Mouse (Mus musculus) heart, adult 11 months (tissue): Measurements from ENCODE around the gene Timeless.
"Not testable (repeated sequence)": the region's sequence is repeated elsewhere in the genome, so short reads cannot be mapped to it uniquely, and the experiment has no call there.

Experiments used
- DNase-seq: peaks from one replicate; pipeline ENCODE4 v3.0.0; 2022

Timeless gene

DNA sequence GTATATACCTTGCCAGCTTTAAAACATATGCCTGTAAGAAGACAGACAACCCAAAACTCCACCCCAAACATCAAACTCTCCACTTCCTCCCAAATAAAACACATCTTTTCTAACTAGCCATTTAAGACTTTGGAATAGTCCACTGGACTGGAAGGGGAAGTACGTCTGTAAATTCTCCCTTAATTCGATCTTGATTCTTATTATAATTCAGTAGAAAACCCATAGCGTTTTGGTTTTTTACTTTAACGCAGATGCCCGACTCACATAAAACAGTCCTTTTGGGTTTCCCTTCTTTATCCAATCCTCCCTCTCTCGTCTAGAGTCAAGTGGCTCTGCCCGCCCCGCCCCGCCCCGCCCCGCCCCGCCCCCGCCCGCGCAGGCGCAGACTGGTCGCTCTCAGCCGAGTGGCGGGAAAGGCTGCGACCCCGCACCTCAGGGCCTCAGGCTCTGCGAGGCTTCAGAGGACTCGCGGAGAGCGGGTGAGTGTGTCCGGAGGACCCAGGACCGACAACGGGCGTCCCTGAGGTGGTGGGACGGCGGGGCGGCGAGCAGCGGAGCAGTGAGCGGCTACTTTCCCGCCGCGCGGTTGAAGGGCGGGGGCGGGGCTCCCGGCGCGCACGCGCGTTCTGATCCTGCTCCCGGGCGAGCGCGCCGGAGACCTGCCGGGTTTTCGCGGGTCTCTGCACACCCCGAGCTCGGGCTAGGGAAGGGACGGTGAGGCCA lies at the start of gene Timeless:
Timeless (plus strand) TSS at position 369 of the 723 bp plus-strand sequence.
- peak; percentile 99 for DNase-seq

DNA sequence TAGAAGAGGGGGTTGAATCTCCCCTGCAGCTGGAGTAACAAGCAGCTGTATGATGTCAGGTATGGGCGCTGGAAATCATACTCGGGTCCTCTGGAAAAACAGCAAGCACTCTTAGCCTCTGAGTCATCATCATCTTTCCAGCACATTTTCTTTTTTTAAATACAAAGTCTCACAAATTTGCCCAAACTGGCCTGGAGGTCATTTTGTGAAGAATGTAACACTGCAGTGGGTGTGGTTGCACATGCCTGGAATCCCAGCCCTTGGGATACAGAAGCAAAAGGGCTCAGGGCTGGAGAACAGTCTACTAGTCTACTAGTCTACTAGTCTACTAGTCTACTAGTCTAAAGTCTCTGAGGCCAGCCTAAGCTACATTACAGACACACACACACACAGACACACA lies 47.6 kb upstream of the Timeless start:
- DNase-seq = peak; percentile 85

DNA sequence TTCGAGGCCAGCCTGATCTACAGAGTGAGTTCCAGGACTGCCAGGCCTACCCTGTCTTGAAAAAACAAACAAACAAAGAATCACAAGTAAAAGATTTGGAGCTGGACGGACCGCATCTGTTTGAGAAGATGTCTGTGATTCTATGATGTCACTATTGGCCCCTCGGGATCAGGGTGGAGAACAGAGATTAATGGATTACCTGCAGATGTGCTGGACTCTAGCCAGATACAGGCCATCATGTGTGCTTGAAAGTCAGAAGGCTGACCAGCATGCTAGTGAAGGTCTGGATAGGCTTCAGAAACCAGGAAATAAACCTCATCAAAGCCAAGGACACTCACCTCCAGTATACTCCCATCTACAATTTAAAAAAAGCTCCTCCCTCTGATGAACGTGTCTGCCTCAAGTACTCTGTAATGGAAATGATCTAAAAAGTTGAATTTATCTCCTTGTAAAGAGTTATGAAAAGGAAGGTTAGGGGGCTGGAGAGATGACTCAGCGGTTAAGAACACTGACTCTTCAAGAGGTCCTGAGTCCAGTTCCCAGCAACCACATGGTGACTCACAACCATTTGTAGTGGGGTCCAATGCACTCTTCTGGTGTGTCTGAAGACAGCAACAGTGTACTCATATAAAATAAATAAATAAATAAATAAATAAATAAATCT lies 46.5 kb upstream of the Timeless start:
- DNase-seq = peak; percentile 84

DNA sequence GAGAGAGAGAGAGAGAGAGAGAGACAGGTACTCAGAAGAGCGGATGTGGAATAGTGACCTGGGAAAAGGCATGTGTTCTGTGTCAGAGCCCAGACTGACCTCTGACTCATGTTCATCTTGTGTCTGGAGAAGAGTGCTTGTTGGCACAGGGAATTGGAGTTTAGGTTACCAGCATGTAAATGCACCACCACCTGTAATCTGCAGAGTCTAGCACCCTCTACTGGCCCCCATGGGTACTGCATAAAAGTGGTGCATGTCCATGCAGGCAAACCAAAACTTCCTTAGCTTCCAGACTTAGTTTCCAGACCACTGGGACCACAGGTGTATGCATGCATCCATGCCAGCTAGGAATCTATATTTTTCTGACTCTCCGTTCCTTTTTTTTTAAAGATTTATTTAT lies 45.9 kb upstream of the Timeless start:
- peak; percentile 96 for DNase-seq

DNA sequence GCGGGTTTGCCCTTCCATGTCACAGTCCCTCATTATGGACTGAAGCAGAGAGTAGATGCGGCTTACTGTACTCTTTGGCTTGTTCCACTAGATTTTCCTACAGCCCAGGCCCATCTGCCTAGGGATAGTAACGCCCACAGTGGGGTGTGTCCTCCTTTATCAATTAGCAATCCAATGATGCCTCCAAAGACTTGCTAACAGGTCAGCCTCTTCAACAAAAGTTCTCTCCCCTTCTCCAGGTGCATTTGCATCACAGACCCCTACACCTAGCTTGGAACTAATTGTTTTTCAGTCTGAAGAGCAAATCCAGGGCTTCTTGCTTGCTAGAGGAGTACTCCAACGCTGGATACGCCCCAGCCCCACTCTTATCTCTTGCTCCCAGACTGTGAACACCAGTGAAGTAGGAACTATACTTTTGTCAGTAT lies 44.7 kb upstream of the Timeless start:
- peak; percentile 79 for DNase-seq

DNA sequence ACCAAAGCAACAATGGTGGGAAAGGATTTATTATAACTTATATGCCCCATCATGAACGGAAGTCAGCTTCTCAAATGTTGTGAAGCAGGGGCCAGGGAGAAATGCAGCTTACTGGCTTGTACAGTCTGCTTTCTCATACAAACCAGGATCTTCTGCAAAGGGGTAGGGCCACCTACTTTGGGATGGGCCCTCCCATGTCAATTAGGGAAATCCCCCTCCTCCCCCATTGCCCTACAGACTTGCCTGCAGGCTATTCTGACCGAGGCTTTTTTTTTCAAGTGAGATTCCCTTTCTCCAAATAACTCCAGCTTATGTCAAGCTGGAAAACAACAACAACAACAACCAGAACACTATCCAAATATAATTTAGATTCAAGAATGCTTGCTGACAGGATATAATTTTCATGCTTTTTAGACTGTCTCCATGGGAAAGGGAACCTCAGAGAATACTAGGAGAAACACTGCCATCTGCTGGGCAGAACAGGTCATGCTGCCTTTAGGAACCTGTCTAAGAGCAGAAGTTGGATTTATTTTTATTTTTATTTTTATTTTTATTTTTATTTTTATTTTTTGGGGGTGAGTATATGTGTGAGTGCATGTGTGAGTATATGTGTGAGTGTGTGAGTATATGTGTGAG lies 43.5 kb upstream of the Timeless start:
- peak; percentile 92 for DNase-seq

DNA sequence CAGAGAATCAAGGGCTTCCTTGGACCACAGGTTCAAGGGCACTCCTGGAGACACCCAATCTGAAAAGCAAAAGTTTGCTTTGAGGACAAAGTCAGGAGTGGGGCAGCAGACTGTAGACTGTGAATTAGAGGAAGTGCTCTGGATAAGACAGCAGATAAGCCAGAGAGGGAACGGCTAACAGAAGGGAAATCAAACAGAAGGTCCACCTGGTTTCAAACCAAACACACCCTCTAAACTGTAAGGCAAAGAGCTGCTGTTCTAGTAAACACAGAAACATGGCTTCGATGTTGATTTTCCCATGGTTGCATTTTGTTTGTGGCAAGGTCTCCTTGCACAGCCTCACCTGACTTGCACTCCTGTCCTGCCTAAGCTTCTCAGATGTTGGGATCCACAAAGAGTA lies 40.4 kb upstream of the Timeless start:
- DNase-seq = no peak

DNA sequence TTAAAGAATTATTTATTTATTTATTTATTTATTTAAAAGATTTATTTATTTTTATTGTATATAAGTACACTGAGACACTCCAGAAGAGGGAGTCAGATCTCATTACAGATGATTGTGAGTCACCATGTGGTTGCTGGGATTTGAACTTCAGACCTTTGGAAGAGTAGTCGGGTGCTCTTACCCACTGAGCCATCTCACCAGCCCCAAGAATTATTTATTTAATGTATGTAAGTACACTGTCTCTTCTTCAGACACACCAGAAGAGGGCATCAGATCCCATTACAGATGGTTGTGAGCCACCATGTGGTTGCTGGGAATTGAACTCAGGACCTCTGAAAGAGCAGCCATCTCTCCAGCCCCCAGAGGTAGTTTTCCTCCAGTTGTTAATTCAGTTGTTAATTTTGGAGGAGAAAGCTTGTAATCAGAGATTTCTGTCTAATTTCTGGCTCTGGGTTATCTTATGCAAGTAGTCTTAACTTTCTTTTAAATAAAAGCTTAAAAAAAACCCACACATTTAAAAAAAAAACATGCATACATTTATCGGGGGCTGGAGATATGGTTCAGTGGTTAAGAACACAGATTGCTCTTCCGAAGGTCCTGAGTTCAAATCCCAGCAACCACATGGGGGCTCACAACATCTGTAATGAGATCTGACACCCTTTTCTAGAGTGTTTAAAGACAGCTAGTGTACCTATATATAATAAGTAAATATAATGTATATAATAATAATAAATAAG lies 39.7 kb upstream of the Timeless start:
- not testable (repeated sequence) for DNase-seq

DNA sequence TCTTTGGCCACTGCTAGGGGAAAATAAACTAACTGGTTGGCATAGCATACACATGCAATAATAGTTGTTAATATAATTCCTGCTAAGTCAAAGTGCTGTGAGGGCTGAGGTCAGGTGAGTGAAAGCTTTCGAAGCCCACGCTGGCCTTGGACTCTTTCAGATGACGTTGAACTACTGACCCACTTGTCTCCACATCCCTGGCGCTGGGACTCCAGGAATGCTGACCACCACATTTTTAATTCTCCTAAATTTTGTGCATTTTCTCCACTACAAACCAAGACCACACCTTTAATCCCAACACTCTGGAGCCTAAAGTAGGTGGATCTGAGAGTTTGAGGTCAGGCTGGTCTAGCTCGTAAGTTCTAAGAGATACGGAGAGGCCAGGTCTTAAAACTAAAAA lies 38.8 kb upstream of the Timeless start:
- peak; percentile 82 for DNase-seq

DNA sequence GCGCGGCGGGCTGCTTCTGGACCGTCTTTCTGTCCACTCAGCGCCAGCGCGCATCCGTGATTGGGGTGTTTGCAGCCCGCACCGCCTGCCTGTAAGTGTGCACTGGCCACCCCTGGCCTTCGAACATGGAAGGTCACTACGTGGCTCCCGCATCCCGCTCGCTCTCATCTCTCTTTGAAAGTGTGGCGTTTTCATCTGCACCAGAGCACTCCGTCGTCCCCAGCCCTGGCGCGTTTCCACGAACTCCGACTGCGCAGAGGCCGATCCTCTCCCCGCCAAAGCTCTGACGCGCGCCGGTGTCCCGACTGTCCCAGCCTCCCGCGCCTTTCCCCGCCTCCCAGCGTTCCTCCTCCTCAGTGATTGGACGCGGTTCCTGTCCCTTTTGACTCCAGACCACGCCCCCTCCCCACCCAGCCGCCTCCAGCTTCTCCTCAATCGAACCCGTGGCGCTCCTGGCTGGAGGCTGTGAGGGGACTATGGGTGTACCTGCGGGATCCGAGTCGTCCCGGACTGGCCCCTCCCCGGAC lies 37.8 kb upstream of the Timeless start, which contains the start of gene Gls2:
Gls2 (plus strand) TSS at position 434 of the 527 bp plus-strand sequence.
- peak; percentile 100 for DNase-seq

DNA sequence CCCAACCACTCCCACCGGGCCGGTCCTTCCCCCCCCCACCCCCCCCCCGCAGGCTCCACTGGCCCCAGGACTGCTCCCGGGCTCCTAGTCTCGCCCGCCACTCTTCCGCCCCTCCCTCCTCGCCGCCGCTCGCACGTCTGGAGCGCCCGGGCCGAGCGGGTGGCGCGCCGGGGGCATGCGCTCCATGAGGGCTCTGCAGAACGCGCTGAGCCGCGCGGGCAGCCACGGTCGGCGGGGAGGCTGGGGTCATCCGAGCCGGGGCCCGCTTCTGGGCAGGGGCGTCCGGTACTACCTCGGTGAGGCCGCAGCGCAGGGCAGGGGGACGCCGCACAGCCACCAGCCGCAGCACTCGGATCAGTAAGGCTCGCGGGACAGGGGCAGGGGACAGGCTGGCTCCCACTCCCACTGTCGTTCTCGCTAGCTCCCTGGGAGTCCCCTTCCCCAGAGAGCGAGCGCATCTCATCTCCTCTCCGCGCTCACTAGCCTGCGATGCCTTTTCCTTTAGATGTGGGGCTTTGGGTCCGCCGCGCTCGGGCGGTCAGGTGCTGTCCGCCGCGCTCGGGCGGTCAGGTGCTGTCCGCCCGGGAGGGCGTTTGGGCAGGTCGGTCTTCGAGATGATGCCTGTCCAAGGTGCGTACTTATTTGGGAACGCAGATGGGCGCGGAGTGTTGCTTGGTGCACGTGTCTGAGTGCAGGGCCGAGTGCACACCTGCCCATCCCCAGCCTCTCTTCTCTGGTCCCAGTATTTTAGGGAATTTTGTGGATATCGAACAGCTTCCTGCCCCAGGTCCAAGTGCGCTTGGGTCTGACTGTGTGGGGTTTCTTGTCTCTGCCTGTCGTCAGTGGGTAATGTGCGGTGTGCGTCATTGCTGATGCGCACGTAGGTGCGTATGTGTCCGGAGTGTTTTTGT lies 37.1 kb upstream of the Timeless start:
- peak; percentile 90 for DNase-seq

DNA sequence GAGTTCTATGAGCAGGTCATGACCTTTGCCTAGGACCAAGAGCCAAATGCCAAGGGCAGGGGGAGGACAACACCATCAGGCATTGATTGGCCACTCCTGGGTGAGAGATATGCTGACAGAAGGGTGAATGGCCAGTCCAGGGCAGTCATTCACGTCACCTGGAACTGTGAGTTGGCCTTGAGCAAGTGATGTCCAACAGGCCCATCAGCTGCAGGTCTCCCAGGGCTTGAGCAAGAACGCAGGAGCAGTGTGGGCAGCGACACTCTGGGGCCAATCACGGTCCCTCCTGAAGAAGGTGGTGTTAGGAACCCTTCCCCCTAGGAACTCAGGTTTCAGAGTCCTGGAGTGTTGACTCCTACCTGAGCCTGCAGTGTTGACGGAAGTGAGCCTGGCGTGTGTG lies 30.0 kb upstream of the Timeless start:
- DNase-seq = no peak

DNA sequence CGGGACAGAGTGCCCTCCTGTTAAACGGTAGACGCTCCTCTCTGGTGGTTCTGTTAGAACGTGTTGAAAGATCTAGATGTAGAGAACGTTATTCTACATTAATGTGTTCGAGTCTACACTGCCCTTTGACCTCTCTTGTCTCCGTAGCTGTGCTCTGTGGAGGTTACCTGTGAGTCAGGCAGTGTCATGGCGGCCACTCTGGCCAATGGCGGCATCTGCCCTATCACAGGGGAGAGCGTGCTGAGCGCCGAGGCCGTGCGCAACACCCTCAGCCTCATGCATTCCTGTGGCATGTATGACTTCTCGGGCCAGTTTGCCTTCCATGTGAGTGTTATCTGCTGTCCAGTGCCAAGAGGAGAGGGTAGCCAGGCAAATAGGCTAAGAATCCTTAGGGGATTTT lies 26.9 kb upstream of the Timeless start:
- no peak for DNase-seq

DNA sequence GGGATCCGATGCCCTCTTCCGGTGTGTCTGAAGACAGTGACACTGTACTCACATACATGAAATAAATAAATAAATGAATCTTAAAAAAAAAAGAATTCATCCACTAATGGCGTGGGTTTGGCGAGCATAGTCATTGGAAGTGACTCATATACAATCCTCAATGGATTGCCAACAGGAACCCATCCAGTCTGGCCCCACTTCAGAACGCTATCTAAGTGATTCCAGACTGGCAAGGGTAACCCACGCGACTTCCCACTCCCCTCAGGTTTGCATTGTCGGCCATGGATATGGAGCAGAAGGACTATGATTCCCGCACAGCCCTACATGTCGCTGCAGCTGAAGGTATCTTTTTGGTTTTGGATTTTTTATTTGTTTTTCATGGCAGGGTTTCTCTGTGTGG lies 23.5 kb upstream of the Timeless start:
- DNase-seq = no peak

DNA sequence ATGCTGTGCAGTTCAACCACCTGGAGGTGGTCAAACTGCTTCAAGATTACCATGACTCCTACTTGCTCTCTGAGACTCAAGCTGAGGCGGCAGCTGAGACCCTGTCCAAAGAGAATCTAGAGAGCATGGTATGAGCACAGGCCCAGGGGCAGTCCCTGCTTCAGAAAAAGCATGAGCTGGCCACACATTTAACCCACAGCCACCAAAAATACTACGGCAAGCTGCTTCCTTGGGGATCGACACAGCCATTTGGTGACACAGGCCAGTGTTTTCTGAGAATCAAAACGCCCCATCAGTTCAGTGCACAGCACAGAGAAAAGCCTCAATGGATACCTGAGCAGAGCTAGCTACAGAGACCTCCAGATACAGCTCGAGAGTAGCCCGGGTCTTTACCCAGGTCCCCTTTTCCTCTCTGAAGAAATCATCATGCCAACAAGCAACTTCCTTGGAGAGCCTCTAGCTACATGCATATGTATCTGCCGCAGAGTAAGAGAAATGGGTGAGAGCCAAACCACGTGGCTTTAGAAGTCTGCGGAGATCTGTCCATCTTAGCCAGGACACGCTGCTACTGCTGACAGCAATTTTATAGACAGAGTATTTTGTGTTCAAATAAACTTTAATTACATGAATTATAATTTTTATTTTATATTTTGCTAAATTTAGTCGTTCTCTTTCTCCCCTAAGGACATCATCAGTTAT lies 22.4 kb upstream of the Timeless start:
- no peak for DNase-seq

DNA sequence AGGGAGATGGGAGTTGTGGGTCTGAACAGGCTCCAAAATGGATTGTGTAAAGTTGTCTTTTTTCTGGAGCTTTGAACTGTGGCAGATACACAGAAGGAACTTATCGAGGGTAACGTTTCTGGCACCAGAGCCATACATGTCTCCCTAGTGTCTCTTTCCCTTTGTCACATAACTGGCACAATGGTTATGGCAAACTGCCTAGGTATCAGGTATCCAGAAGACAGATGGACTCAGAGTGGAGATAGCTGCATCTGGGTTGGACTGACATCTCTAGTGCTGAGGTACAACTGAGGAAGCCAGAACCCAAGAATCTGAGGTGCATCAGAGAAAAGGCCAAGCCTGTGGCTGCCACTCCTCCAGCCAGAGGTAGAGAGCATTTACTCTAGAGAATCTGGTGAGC lies 21.7 kb upstream of the Timeless start:
- DNase-seq = no peak

DNA sequence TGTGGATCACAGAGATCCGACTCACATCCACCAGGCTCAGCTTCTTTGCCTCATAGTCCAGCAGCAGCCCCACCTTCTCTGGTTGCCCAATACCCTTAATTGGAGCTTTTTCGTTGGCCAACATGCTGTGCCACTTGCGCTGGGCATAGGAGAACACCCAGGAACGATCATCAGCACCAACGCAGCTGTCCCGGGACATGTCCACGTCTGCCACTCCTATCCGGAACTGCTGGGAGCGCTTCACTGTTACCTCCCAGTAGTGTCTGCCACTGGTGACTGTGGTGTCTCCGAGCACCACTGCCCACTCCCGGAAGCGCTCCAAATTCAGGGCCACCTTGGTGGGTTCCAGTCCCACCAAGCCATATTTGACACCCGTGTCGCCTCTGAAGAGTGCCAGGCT lies 20.9 kb upstream of the Timeless start:
- no peak for DNase-seq

DNA sequence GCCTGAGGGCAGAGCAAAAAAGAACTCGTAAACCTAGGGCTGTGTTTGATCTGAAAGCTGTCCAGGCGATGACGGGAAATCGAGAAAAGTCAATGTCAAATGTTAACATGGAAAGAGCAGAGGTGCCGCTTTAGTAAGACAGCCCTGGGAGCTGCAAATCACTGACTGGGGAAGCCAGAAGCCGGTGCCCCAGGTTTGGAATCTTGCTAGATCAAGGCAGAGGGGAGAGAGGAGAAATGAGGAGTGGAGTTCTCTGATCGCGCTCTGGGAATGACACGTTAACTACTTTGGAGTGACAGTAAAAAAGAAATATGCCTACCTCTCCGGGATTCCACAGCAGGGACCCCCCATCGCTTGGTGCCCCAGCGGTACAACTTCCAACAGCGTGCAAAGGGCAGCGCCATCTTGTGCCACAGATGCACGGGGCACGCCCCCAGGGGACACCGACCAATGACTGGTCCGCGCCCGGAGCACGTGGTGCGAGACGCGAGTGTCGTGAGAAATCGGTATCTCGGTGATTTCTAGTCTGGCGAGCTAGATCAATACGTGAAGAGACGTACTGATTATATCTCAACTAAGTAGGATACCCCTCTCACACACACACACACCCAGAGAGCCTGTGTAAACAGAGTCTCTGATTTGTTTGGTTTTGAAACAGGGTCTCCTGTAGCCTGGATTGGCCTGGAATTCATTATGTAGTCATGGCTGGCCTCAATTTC lies 20.3 kb upstream of the Timeless start, which contains the start of gene Spryd4:
Spryd4 (minus strand) TSS at position 418 of the 719 bp plus-strand sequence.
- DNase-seq = peak; percentile 99

DNA sequence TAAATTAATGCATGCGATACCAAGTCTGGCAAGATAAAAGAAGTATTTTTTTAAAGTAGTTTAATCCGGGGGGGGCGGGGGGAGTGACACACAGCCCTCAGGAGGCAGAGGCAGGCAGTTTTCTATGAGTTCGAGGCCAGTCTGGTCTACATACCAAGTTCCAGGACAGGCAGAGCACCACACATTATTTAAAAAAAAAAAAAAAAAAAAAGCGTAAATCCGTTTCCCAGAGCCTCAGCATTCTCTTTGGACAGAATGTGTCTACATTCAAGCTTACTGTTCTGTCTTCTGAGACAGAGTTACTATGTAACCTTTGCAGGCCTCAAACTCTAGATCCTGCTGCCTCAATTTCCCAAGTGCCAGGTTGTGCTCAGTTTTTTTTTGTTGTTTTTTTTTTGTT lies 19.7 kb upstream of the Timeless start:
- no peak for DNase-seq

DNA sequence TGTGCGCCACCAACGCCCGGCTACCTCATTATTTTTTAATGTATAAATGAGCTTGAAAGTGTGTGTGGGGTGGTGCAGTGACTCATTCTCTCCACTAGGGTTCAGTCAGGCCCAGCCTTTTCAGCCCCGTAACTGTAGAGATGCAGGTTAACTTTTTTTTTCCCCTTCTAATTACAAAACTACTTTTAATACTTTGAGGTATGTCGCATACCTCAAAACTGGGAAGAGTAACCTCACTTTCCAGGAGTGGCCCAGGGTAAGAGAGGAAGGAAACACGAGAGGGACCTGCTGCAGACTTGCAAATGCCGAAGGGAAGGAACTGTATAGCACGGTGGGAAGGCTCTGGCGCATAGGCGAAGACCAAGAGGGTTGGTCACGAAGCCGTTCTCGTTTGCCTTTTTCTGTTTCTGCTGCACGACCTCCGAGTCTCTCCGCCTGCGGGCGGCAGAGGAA lies 19.0 kb upstream of the Timeless start:
- DNase-seq = peak; percentile 91
